Mouse (Mus musculus) ovary, postnatal 10 days (tissue): Measurements from ENCODE around the gene Foxc2.

Experiments used
- DNase-seq: peaks from one replicate; pipeline ENCODE4 v3.0.0; 2022; ENCODE audit warnings: low spot score

Gene Foxc2

DNA sequence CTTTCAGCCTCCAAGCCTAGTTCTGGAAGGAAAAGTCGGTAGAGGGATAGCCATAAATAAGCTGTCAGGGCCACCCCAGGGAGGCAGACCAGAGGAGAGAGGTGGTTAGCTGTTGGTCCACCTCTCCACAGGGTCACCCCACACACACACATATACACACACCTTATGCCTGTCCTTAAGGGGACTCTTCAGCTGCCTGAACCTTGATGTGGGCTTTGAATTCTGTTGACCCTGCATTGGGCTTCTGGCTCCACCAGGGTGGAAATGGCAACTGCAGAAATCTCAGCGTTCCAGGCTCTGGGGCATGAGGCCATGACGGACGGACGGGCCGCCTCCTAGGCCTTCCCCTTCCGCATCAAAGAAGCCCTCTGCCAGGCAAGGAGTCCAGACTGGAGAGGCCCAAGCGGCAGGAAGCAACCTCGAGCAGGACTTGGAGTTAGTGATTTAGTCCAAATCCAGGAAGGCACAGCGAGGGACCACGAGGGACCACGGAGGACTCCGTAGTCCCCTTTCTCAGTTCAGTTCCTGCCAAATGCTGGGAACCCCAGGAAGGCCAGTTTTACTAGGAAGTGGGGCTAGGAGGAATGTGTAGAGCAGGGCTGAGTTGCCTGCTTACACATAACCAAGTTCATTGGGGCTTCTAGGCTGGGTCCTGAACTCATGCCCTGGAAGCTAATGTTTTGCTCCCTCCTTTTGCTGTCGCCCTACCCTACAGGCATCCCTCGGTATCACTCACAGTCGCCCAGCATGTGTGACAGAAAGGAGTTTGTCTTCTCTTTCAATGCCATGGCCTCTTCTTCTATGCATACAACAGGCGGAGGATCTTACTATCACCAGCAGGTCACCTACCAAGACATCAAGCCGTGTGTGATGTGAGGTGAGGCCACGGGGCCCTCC lies 29.7 kb upstream of the Foxc2 start:
- no peak for DNase-seq

DNA sequence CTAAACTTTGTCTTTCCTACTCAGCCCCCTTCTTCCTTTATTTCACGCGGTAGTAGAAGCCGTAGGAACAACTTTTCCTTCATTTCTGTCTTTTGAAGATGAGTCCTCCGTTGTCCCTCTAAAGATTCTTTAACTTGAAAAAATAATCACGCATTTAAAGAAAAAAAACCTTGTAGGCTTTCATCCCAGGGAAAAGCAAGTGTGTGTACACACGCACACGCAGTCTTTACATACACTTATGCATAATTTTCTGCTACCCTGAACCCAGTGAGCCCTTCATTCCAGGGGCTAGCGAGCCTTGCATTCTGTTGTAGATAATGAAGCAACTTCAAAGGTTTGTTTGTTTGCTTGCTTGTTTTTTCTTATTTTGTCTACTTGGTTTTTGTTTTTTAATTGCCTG lies 27.7 kb upstream of the Foxc2 start:
- no peak for DNase-seq

DNA sequence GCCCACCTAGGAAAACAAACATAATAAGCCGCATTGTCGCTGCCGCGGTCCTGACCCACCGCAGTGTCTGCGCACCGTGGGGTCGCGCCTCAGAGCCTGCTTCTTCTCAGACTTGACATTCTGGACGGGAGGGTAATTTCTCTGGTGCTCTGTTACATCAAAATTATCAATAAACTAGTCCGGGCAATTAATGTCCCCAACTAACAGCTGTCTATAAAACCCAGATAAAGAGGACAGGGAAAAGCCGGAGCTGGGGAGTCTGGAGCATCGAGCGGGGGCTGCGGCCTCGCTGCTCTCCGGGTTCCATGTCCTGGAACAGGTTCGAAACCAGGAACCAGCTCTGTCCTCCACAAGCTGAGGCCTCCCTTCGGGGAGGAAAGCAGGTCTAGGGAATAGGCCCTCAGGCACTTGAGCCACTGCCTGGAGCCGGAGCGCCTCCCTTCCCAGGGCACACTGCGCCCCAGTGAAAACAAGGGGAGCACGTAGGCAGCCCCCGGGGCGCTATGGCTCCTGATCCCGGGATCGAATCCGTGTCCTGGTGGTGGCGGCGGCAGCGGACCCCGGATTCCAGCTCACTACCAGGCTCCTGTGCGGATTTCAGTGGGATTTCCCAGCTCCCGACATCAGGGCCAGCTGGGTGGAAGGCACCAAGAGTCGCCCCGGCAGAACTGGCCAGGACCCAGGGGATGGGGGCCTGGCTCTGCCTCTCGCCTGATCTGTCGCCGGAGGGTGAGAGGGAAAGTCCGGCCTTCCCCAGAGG lies 26.9 kb upstream of the Foxc2 start:
- no peak for DNase-seq

- no peak for DNase-seq
These were observed 26.2 kb upstream of the Foxc2 start for GRCm38 (mm10) chr8:121089631-121090380.

GRCm38 (mm10) chr8:121090716-121091115 lies 25.3 kb upstream of the Foxc2 start:
- no peak for DNase-seq

DNA sequence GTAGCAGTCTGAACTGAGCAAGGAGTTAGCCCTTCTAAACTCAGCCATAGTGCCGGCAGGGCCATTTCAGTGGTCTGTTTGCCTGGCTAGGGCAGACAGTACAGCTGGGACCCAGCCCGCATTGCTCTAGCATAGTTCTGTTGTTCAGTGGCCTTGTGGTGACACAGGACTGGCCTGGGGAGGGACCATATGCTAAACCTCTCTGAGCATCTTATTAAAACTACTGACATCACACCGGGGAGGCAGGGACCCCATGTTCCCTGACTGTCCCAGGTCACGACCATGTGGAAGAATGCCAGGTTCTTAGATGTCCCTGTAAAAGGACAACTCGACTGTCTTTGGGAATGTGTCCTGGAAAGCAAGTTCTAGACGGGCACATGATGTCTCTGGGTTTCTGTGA lies 23.8 kb upstream of the Foxc2 start:
- DNase-seq = no peak

- peak; percentile 83 for DNase-seq
These were observed 23.3 kb upstream of the Foxc2 start for GRCm38 (mm10) chr8:121092627-121093026.

DNA sequence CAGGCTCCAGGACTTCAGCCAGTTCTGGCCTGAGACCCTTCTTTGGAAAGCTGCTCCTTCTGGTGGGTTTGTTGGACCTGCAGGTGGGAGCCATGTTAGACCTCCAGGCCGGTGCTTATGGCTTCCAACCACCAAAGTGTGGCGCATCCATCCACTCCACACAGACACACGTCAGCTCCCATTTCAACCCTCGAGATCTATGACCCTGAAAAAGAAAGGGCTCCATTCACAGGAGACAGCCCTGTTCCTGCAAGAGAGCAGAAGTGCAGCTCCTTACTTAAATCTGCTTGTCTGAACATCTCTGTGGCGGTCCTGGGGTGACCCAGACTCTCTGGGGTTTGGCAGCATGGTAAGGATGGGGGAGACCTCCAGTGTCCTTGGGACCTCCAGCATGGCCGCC lies 22.5 kb upstream of the Foxc2 start:
- DNase-seq = no peak

DNA sequence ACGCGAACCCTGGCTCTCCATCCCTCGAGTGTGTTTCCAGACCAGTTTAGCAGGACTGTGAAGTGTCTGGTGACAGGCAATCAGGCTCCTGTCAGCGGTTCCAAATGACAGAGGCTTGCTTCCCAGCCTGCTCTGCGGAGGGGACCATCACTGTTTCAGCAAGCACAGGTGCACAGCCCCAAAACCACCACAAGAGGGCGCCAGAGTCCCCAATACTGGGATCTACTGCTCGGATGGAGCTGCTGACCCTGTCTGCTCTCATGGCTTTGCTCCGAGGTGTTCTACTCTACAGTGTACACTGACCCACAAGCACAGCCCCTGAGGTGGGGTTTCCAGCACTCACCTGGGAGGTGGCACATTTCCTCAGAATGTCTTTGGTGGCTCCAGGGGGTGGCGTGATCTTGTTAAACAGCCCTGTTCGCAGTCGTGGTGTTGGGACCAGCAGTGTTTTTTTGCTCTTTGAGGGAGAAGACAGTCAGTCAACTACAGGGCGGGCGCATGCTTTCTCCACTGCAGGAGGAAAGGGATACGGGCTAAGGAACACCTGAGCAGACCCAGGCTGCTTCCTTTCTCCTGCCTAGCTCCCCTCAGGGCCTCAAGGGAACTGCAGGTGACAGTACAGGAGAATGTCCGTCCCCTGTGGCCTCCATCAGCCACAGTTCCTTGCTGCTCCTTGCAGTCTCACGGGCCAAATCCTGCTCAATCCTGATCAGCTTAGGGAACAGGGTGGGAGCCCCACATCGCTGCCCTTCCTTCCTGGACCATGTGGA lies 11.7 kb upstream of the Foxc2 start:
- peak; percentile 49 for DNase-seq

DNA sequence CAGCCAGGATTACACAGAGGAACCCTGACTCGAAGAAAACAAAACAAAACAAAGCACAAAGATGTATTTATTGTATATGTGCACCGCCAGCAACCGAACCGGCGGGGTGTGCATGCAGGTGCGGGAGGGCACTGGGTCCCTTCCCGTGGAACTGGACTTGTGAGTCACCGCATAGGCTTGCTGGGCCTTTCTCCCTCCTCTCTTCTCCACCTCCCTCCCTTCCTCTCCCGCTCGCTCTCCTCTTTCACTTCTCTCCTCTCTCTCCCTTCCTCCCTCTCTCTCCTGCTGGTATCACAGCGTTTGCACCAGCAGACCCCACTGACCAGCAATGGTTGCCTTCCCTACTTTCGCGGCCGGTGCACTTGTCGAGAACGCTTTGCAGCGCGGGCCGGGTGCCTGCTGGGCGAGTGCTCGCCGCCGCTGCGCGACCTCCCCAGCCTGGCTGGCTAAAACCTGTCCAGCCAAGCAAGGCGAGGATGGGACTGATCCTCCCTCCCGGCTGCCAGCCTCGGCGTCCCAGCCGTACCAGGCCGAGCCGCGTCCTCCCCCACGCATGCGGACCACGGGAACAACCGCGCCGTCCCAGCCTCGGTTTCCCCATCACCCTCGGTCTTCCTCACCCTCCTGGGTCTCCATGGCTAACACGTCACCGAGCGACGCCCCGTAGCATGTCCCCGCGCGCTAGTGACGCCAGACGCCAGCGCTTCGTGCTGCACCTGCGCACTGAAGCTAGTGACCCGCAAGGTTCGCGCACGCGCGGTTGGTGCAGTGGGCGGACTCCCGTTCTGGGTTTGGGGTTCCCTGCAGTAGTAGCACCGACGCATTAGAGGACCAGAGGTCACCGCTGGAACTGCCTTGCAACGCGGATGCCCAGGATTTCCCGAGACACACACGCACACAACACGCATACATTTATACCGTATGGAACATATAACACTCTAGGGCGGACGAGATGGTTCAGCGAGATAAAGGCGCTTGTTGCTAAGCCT lies 8.0 kb upstream of the Foxc2 start, which contains the start of gene Mthfsd:
Gene Mthfsd, minus strand, starts transcription at position 725 of the 989 bp plus-strand sequence.
- DNase-seq = peak; percentile 99

DNA sequence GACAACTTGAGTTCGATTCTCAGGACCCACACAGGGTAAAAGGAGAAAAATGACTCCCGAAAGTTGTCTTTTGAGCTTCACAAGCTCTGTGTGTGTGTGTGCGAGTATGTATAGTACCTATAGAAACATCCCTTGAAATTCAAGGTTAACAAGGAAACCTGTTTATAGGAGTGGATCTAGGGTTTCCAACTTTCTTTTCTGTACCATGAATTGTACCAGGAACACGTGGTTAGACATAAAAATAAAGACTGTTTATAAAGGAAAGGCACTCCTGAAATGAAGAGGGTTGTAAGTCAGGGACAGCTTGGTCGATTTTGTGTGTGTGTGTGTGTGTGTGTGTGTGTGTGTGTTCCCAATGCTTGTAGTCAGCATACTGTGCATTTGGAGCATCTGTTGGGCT lies 7.3 kb upstream of the Foxc2 start:
- DNase-seq = no peak

DNA sequence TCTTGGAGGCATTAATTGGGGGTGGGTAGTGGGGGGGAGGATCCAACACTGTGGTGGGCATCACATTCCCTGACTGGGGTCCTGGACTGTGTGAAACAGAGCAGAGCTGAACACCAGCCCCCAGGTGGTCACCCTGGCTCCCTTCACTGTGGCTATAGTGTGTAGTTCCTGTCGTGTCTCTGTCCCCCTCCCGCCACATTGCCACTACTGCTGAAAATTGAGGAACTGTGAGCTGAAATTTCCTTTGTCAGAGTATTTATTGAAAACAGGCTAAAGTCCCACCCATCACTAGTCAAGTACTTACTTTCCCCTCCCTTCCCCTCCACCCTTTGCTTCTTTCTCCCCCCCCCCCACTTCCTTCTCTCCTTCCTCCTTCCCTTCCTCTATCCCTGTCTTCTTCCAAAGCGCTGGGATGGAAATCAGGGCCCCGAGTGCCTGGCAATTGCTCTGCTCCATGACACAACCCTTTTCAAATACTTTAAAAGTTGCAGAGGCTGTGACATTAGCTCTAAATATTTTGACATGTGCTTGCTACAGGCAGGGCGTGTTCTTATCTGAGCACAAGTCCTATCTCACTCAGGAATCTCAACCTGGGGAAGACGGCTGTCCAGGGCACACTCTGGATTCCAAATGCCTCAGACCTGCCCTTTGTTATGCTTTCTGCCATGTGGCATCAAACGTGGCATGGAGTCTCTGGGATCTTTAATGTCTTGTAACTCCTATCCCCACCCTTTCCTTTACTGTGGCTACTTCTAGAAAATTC lies 4.6 kb upstream of the Foxc2 start:
- no peak for DNase-seq

DNA sequence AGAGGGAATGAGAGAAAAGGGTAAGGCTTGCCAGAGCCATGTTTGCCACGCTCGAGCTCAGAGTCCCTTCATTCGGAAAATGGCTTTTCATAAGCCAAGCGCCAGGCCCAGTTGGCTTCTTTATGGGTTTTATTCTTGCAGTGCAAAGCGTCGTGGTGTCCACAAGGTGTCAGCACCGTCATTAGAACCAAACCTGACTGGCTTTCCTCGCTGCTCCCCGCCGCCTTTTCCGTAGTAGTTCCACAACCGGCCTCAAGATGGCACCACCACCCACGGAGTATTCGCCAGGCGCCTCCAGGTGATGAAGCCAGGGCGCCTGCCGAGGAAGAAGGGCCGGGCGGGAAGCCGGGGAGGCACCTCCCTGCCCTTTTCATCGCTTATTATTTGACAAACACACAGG lies 2.7 kb upstream of the Foxc2 start:
- peak; percentile 98 for DNase-seq

DNA sequence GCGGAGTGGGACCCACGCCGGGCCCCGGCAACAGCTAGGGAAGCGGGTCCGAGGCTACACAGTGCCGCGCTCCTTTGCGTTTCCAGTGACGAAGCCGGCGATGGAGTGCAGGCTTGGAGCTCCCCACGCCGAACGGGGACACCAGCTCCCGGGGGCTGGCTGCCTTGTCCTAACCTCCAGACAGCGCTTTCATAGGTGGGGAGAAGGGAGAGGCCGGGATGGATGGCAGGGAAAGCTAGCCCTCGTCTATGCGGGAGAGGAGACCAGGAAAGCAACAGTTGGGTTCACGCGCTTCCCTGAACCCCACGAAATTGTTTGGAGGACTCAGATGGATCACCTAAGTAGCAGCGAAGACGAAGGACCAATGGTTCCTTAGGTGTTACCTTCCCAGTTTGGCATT lies 835 bp upstream of the Foxc2 start:
- no peak for DNase-seq

GRCm38 (mm10) chr8:121116591-121117185 lies 717 bp downstream of the Foxc2 start:
- DNase-seq = no peak

DNA sequence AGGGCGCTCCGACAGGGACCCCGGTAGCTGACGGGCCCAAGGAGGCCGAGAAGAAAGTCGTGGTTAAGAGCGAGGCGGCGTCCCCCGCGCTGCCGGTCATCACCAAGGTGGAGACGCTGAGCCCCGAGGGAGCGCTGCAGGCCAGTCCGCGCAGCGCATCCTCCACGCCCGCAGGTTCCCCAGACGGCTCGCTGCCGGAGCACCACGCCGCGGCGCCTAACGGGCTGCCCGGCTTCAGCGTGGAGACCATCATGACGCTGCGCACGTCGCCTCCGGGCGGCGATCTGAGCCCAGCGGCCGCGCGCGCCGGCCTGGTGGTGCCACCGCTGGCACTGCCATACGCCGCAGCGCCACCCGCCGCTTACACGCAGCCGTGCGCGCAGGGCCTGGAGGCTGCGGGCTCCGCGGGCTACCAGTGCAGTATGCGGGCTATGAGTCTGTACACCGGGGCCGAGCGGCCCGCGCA lies 1.2 kb downstream of the Foxc2 start:
- DNase-seq = no peak

- DNase-seq = no peak
These were observed 1.9 kb downstream of the Foxc2 start for GRCm38 (mm10) chr8:121117906-121118305.

- DNase-seq = no peak
These were observed 2.9 kb downstream of the Foxc2 start for GRCm38 (mm10) chr8:121118634-121119420.
